Mouse (Mus musculus) splenic B cell, adult 2 months (primary cell): ENCODE data around the gene Rpl10a.
"Not testable (repeated sequence)": the region's sequence is repeated elsewhere in the genome, so short reads cannot be mapped to it uniquely, and the experiment has no call there.

ENCODE experiments used
- DNase-seq: peaks from one replicate; pipeline ENCODE4 v3.0.0-alpha.2; 2011; ENCODE audit warnings: low read depth, low spot score
- H3K27me3 ChIP-seq: 2 replicates; pipeline ENCODE4 v1.6.1; 2012; ENCODE audit warnings: mild to moderate bottlenecking, low read length, moderate library complexity, mixed read lengths; ENCODE audit not compliant: control insufficient read depth, poor library complexity, insufficient read depth, severe bottlenecking
- H3K36me3 ChIP-seq: 2 replicates; pipeline ENCODE4 v1.6.1; 2012; ENCODE audit warnings: mild to moderate bottlenecking, low read length, moderate library complexity, mixed read lengths; ENCODE audit not compliant: control insufficient read depth, poor library complexity, insufficient read depth, severe bottlenecking

Rpl10a gene

GRCm38 (mm10) chr17:28349901-28350465 lies 21.7 kb downstream of the Rpl10a start:
- no peaks in the 10 kb centered on the region; the same call in 1 of the 2 replicates for H3K27me3 ChIP-seq
- no peak for DNase-seq
- H3K36me3 ChIP-seq, result no peaks in the 10 kb centered on the region

- no peaks in the 10 kb centered on the region; the same call in 1 of the 2 replicates for H3K27me3 ChIP-seq
- DNase-seq, result peak; percentile 55
- no peaks in the 10 kb centered on the region for H3K36me3 ChIP-seq
Measured at GRCm38 (mm10) chr17:28350466-28351352, 22.4 kb downstream of the Rpl10a start, which contains the start of gene Tead3. Gene Tead3 (minus strand): TSS chr17:28350817.

- Histone ChIP-seq H3K27me3 (no peaks in the 10 kb centered on the region; the same call in 1 of the 2 replicates), H3K36me3 (no peaks in the 10 kb centered on the region)
- DNase-seq, result no peak
Measured at GRCm38 (mm10) chr17:28351353-28351890, 23.2 kb downstream of the Rpl10a start.

- DNase-seq, result no peak
- H3K36me3 ChIP-seq, result no peaks in the 10 kb centered on the region
- no peaks in the 10 kb centered on the region; the same call in 1 of the 2 replicates for H3K27me3 ChIP-seq
Measured at GRCm38 (mm10) chr17:28352018-28352417, 23.7 kb downstream of the Rpl10a start.

- no peak for DNase-seq
- Histone ChIP-seq H3K36me3 (no peaks in the 10 kb centered on the region), H3K27me3 (no peaks in the 10 kb centered on the region; the same call in 1 of the 2 replicates)
Measured at GRCm38 (mm10) chr17:28355871-28356270, 27.6 kb downstream of the Rpl10a start.

- not testable (repeated sequence) for H3K36me3 ChIP-seq, H3K27me3 ChIP-seq, DNase-seq
Measured at GRCm38 (mm10) chr17:28358576-28359261, 30.4 kb downstream of the Rpl10a start.

- H3K36me3 ChIP-seq, result no peaks in the 10 kb centered on the region
- no peaks in the 10 kb centered on the region for H3K27me3 ChIP-seq
- DNase-seq, result no peak
Measured at GRCm38 (mm10) chr17:28360531-28361277, 32.4 kb downstream of the Rpl10a start.

- Histone ChIP-seq H3K36me3 (no peaks in the 10 kb centered on the region), H3K27me3 (no peaks in the 10 kb centered on the region)
- no peak for DNase-seq
Measured at GRCm38 (mm10) chr17:28361921-28362652, 33.8 kb downstream of the Rpl10a start.

GRCm38 (mm10) chr17:28362653-28363292 lies 34.5 kb downstream of the Rpl10a start:
- Histone ChIP-seq H3K27me3 (no peaks in the 10 kb centered on the region; the same call in 1 of the 2 replicates), H3K36me3 (no peaks in the 10 kb centered on the region)
- DNase-seq, result peak; percentile 22

GRCm38 (mm10) chr17:28363507-28363906 lies 35.2 kb downstream of the Rpl10a start:
- H3K27me3 ChIP-seq, result no peaks in the 10 kb centered on the region; the same call in 1 of the 2 replicates
- H3K36me3 ChIP-seq, result no peaks in the 10 kb centered on the region

GRCm38 (mm10) chr17:28365122-28365521 lies 36.9 kb downstream of the Rpl10a start, which contains the start of gene Tulp1:
Gene Tulp1 (minus strand): TSS chr17:28365222.
- DNase-seq, result no peak
- Histone ChIP-seq H3K27me3 (no peaks in the 10 kb centered on the region; the same call in 1 of the 2 replicates), H3K36me3 (no peaks in the 10 kb centered on the region)

More at GRCm38 (mm10) chr17:28363507-28363906, 35.2 kb downstream of the Rpl10a start:
- DNase-seq, result no peak

- Histone ChIP-seq H3K36me3 (no peaks in the 10 kb centered on the region), H3K27me3 (no peaks in the 10 kb centered on the region; the same call in 1 of the 2 replicates)
- peak; percentile 71 for DNase-seq
Measured at GRCm38 (mm10) chr17:28368449-28368848, 40.2 kb downstream of the Rpl10a start.

- no peaks in the 10 kb centered on the region for H3K36me3 ChIP-seq
- DNase-seq, result no peak
- no peaks in the 10 kb centered on the region; the same call in 1 of the 2 replicates for H3K27me3 ChIP-seq
Measured at GRCm38 (mm10) chr17:28369056-28369455, 40.8 kb downstream of the Rpl10a start.
